Mouse (Mus musculus) heart, adult 2 months (tissue): ENCODE data around the gene Chd3. TPM values are rescaled to one million over a fixed set of nuclear protein-coding genes. Genes with fewer than 3 reads are reported as not detected.
"Not testable (repeated sequence)": the region's sequence is repeated elsewhere in the genome, so short reads cannot be mapped to it uniquely, and the experiment has no call there.

Experiments used
- DNase-seq, 2 experiments: peaks; one replicate each; pipeline ENCODE4 v3.0.0; 2021
- H3K27ac ChIP-seq: fragments of 200-600 bp; 2 replicates; pipeline ENCODE4 v1.8.1; 2022
- H3K27me3 ChIP-seq: fragments of 200-500 bp; 2 replicates; pipeline ENCODE4 v1.6.1; 2012; ENCODE audit warnings: mild to moderate bottlenecking, low read length, inconsistent platforms, mixed read lengths; ENCODE audit not compliant: control insufficient read depth, insufficient read depth
- H3K36me3 ChIP-seq: fragments of 200-500 bp; 2 replicates; pipeline ENCODE4 v1.6.1; 2012; ENCODE audit warnings: low read length, inconsistent platforms; ENCODE audit not compliant: control insufficient read depth, insufficient read depth
- H3K4me1 ChIP-seq: fragments of 200-500 bp; 2 replicates; pipeline ENCODE4 v1.6.1; 2011; ENCODE audit warnings: low read length; ENCODE audit not compliant: control insufficient read depth, insufficient read depth
- H3K4me3 ChIP-seq: fragments of 200-600 bp; 2 replicates; pipeline ENCODE4 v1.8.1; 2022
- H3K79me2 ChIP-seq: fragments of 200-500 bp; replicated peaks from 2 replicates; pipeline ENCODE4 v1.6.1; 2012; ENCODE audit warnings: mild to moderate bottlenecking, inconsistent platforms, low read length, moderate library complexity, mixed read lengths; ENCODE audit not compliant: control insufficient read depth, insufficient read depth
- H3K9ac ChIP-seq: fragments of 200-500 bp; 2 replicates; pipeline ENCODE4 v1.6.1; 2012; ENCODE audit warnings: low read depth, mild to moderate bottlenecking, control low read depth, inconsistent platforms, low read length, mixed read lengths
- CTCF ChIP-seq: fragments of 200-600 bp; IDR thresholded peaks from 2 replicates; pipeline ENCODE4 v1.8.1; 2022; ENCODE audit warnings: antibody characterized with exemption, mild to moderate bottlenecking, moderate library complexity
- EP300 ChIP-seq: fragments of 200-500 bp; IDR thresholded peaks from 2 replicates; pipeline ENCODE4 v1.6.1; 2011; ENCODE audit warnings: low read depth, low read length, control low read depth; ENCODE audit not compliant: insufficient read depth
- POLR2A ChIP-seq: fragments of 200-500 bp; IDR thresholded peaks from 2 replicates; pipeline ENCODE4 v1.6.1; 2011; ENCODE audit warnings: mild to moderate bottlenecking, low read depth, low read length, control low read depth; ENCODE audit not compliant: insufficient read depth
- WGBS: fragments of 180-500 bp; shearing (Covaris S2); methylation state at CpG from one replicate; pipeline ENCODE4 v1.1.7; 2018; 5-methylcytosine and 5-hydroxymethylcytosine counted together
- intact Hi-C: fragments of 180-260 bp; cut with DNase I; formaldehyde crosslinking; loops from one replicate; pipeline ENCODE4 v1.15.1; 2025
- polyA plus RNA-seq: library from polyadenylated mRNA; depleted of rRNA; stranded (reverse); fragments of >200 nt; gene quantifications from 2 replicates; pipeline ENCODE4 v1.2.3, GENCODE M21; 2012
- total RNA-seq, 2 experiments: library from RNA; stranded (reverse); gene quantifications; 2 replicates each; pipeline ENCODE4 v1.2.3; 2021

Chd3 gene
- total and polyA plus RNA-seq, 3 experiments = 18.3 to 22.2 (median 20.2) TPM

GRCm38 (mm10) chr11:69395634-69396373 lies 26.6 kb upstream of the Chd3 start:
- WGBS = under 1% methylated on average over 48 of the region's 48 CpGs

DNA sequence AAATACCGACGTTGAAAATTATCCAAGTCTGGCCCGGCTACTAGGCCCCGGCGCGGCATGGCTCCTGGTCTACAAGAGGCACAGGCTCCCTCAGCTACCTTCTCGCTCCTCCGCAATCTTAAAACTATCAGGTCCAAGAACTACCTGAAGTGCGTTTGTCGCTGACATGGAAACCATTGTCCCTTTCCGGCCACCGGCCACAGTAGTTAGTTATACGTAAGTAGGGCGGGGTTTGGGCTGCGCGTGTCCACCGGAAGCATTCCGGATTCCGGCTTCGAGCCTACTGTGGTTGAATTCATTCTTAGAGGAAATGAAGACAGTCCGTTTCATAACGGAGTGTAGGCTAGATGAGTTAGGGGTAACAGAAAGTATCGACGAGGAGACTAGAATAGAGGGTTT lies 26.0 kb upstream of the Chd3 start, which contains the start of the genes Naa38 and Cyb5d1:
Naa38 (plus strand) TSS at position 253 of the 399 bp plus-strand sequence.
Cyb5d1 (minus strand) TSS at position 397 of the 399 bp plus-strand sequence.
- not testable (repeated sequence) for H3K79me2 ChIP-seq, H3K36me3 ChIP-seq, H3K4me1 ChIP-seq, H3K27me3 ChIP-seq
- Histone ChIP-seq H3K4me3 (peak within 1 kb of the TSS; percentile 75), H3K9ac (peak within 1 kb of the TSS; percentile 86), H3K27ac (peak within 1 kb of the TSS; percentile 100)
- peak; percentile 18; the same call in 1 of the 2 replicates for TF ChIP-seq POLR2A
- TF ChIP-seq EP300 = 0 out of 2 replicates have a peak, but pooled peaks have one; percentile 12
- DNase-seq = peak; percentile 91 to 92
- intact Hi-C loops = loop anchor here (5.0 kb wide), 1 partner anchor 182 kb away; no protein-coding TSS in a partner anchor
- WGBS = under 1% methylated on average over 21 of the region's 24 CpGs

More at GRCm38 (mm10) chr11:69395634-69396373, 26.6 kb upstream of the Chd3 start:
- peak overlapping the region; percentile 86 for H3K9ac ChIP-seq
- H3K27me3 ChIP-seq = no peaks in the 10 kb centered on the region
- peak overlapping the region; percentile 75 for H3K4me3 ChIP-seq
- H3K79me2 ChIP-seq = no peaks in the 10 kb centered on the region
- peaks cover 2% of the 10 kb centered on the region; the same call in 1 of the 2 replicates for H3K36me3 ChIP-seq
- peak overlapping the region; percentile 100 for H3K27ac ChIP-seq
- peak; percentile 74 for TF ChIP-seq EP300
- TF ChIP-seq POLR2A = peak; percentile 92
- TF ChIP-seq CTCF = no peak
- intact Hi-C loops = loop anchor here (5.0 kb wide), 1 partner anchor 181 kb away; no protein-coding TSS in a partner anchor
- peak; percentile 94 to 97 for DNase-seq
- H3K4me1 ChIP-seq = no peaks in the 10 kb centered on the region; the same call in 1 of the 2 replicates

GRCm38 (mm10) chr11:69394591-69395167 lies 25.5 kb upstream of the Chd3 start:
- not testable (repeated sequence) for H3K79me2 ChIP-seq, DNase-seq, H3K27me3 ChIP-seq, H3K4me1 ChIP-seq, H3K36me3 ChIP-seq
- Histone ChIP-seq H3K9ac (peak overlapping the region; percentile 65), H3K27ac (peak overlapping the region; percentile 100), H3K4me3 (peak overlapping the region; percentile 75)
- WGBS = 1% methylated on average over 31 of the region's 31 CpGs
- intact Hi-C loops = loop anchor here (5.0 kb wide), 1 partner anchor 183 kb away; no protein-coding TSS in a partner anchor

DNA sequence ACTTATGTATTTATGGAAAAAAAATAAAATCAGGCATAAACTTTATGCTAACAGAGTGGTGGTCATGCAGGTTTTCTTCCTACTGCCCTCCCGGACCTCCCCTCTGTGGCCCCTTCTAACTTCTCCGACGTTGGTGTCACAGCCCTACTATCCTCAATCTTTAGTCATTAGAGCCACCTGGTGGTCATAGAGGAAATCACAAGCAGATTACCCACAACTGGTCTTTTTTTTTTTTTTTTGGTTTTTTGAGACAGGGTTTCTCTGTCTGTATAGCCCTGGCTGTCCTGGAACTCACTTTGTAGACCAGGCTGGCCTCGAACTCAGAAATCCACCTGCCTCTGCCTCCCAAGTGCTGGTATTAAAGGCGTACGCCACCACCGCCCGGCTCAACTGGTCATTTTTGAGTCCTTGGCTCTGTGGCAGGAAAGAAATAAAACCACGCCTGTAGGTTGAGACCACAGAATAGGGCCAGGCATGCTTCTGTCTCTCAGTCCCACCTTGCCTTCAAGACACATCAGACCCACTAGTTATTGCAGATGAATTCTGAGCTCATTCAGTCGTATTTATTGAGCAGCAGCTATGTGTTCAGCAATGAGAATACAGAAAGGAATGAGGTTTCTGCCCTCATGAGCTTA lies 21.3 kb upstream of the Chd3 start:
- DNase-seq = peak; percentile 44 to 46

DNA sequence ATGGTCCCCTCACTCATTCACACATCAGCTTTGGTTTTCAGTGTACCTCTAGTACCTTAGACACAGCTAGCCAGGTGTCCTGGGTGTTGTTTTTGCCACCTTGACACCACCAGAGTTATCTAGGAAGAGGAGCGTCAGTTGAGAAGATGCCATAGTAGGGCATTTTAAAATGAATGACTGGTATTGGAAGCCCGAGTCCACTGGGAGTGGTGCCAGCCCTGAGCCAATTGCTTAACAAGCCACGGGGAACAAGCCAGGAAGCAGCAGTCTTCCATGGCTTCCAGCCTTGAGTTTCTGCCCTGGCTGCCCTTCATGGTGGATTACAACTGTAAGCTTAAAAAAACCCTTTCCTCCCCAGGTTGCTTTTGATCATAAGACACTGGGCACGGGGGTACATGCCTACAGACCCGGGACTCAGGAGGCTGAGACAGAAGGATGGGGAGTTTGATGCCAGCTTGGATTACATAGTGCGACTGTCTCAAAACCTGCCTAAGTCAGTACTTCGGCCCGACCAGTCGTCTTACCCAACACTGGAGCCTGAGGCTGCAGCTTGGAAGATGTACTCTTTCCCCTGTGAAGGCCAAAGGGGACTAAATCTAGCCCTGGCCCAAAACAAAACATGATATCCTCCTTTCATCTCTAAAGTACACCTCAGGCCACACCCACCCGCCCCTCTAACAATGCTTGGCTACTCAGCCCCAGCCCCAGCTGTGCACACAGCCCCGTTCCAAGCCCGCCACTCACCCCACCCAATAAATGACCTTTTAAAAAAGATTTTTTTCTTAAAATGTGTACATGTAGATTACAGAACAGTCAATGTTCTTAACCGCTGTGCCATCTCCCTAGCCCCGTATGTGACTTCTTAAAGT lies 20.6 kb upstream of the Chd3 start:
- no peaks in the 10 kb centered on the region for H3K27me3 ChIP-seq
- no peak for TF ChIP-seq EP300
- TF ChIP-seq POLR2A = no peak
- TF ChIP-seq CTCF = no peak
- DNase-seq = peak; percentile 45 to 49
- peaks cover 2% of the 10 kb centered on the region; the same call in 1 of the 2 replicates for H3K36me3 ChIP-seq
- no peak overlapping the region for H3K4me3 ChIP-seq
- no peaks in the 10 kb centered on the region for H3K79me2 ChIP-seq
- H3K9ac ChIP-seq = no peak overlapping the region
- intact Hi-C loops = loop anchor here (1.0 to 5.0 kb wide), 3 partner anchors 67 to 131 kb away; partner anchors contain the start of genes Cntrob and Trappc1
- 61% methylated on average over 14 of the region's 14 CpGs for WGBS
- no peaks in the 10 kb centered on the region; the same call in 1 of the 2 replicates for H3K4me1 ChIP-seq
- no peak overlapping the region for H3K27ac ChIP-seq

More for the DNA sequence above, 21.3 kb upstream of the Chd3 start:
- H3K27ac ChIP-seq = no peak overlapping the region
- WGBS = 55% methylated on average over 10 of the region's 10 CpGs
- H3K4me3 ChIP-seq = no peak overlapping the region
- no peaks in the 10 kb centered on the region for H3K27me3 ChIP-seq
- H3K36me3 ChIP-seq = peaks cover 2% of the 10 kb centered on the region; the same call in 1 of the 2 replicates
- TF ChIP-seq POLR2A = no peak
- peak; percentile 82 for TF ChIP-seq CTCF
- 0 out of 2 replicates have a peak, but pooled peaks have one; percentile 11 for TF ChIP-seq EP300
- no peaks in the 10 kb centered on the region; the same call in 1 of the 2 replicates for H3K4me1 ChIP-seq
- H3K79me2 ChIP-seq = no peaks in the 10 kb centered on the region
- intact Hi-C loops = loop anchor here (1.0 kb wide), 2 partner anchors 121 to 132 kb away; no protein-coding TSS in a partner anchor
- no peak overlapping the region for H3K9ac ChIP-seq
